Mouse (Mus musculus) CD4-positive, CD25-positive, alpha-beta regulatory T cell (primary cell): ENCODE data around the gene Hmgn5. TPM values are rescaled to one million over a fixed set of nuclear protein-coding genes. Genes with fewer than 3 reads are reported as not detected.

Source experiments
- polyA plus RNA-seq: library from polyadenylated mRNA; unstranded; fragments of 100-300 nt; shearing (Covaris generic); gene quantifications from one replicate; pipeline ENCODE4 v1.2.1, GENCODE M21; 2017

The Hmgn5 gene
- polyA plus RNA-seq = 9.7 TPM

GRCm38 (mm10) chrX:109013283-109013682, at the start of gene Hmgn5:
Gene Hmgn5 (minus strand): TSS chrX:109013404.

Other genes starting within 250 kb of the Hmgn5 start
- gene Brwd3, start 179.0 kb downstream of the Hmgn5 start, polyA plus RNA-seq = 2.5 TPM
- gene Sh3bgrl, start 82.0 kb upstream of the Hmgn5 start, polyA plus RNA-seq = 92.7 TPM
- gene Gm6377, start 183.4 kb upstream of the Hmgn5 start, polyA plus RNA-seq = 0.48 TPM